ENCODE assay signal across 13 mouse cellular contexts in the genomic region with DNA sequence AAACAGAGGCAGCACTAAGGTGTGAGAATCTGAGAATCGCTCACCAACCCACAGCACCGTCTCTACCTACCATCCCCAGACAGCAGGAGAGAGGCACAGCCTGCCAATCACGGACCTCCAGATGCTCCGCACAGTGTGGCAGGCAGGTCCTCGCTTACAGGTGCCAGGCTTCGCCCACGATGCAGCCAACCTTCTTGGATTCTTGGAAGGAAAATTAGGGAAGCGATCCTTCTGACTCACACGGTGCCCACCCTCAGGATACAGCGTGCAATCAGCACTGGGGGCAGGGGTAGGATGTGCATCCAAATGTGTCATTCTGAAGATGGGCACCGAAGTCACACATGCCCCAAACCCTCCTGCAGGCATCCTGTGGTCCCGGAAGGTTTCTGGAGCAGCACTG.
DNase-seq lines count a peak whose midpoint lies in the region; ATAC-seq and TF ChIP-seq lines count a peak whose summit lies in the region.
"Had no signal": no experiment of that assay in that cellular context is flagged by ENCODE, and none has a peak within 500 bp of the region (broad histone marks: within the 10 kb centered on the region; RNA-seq: fewer than 3 reads in every experiment).

No protein-coding gene starts in this region.

- peak; percentile 10 for DNase-seq in liver, postnatal 0 days
- no peak for DNase-seq in liver
- peak; percentile 71 for DNase-seq in cerebellum, adult 9-11 months
- peak; percentile 29 to 42 for DNase-seq in layer of hippocampus, adult 2 months (ENCODE audit: low spot score in 2 of 2)
- DNase-seq in right cerebral cortex, postnatal 25 days: peak; percentile 79
- DNase-seq in adrenal gland, postnatal 10 days: no peak
- no peak for DNase-seq in neural tube, embryonic 10.5 days (ENCODE audit: extremely low spot score, low spot score)
- DNase-seq: kidney, adult 11 months; lung, adult 2 months had no signal

- TF ChIP-seq EP300 in liver, postnatal 0 days (IDR thresholded peaks at IDR 0.05; ENCODE audit: low read depth): no peak

- no peak overlapping the region for H3K27ac ChIP-seq in liver, postnatal 0 days (ENCODE audit: low read depth)
- H3K27ac ChIP-seq in layer of hippocampus, adult 2 months: peak overlapping the region; percentile 62
- H3K27ac ChIP-seq: limb, embryonic 12.5 days; stomach, embryonic 15.5 days had no signal

- WGBS in liver, postnatal 0 days (ENCODE audit: insufficient replicate concordance): 85% methylated on average over 12 of the region's 12 CpGs

- no peak overlapping the region for H3K4me3 ChIP-seq in liver, postnatal 0 days (ENCODE audit: low read depth, low read length)
- H3K4me3 ChIP-seq in layer of hippocampus, adult 2 months: no peak overlapping the region
- H3K4me3 ChIP-seq: limb, embryonic 12.5 days; stomach, embryonic 15.5 days had no signal

- no peak for TF ChIP-seq CTCF in liver, postnatal 0 days (IDR thresholded peaks at IDR 0.05; ENCODE audit: low read depth)
- no peak for TF ChIP-seq CTCF in layer of hippocampus, adult 2 months (conservative IDR thresholded peaks at IDR 0.05)

- H3K27me3 ChIP-seq in liver, postnatal 0 days (ENCODE audit: insufficient read depth, low read length): no peaks in the 10 kb centered on the region
- H3K27me3 ChIP-seq: CH12.LX; limb, embryonic 12.5 days; stomach, embryonic 15.5 days had no signal

- H3K9ac ChIP-seq in liver, postnatal 0 days (replicated peaks): no peak overlapping the region
- H3K9ac ChIP-seq: limb, embryonic 12.5 days; stomach, embryonic 15.5 days had no signal

- H3K4me1 ChIP-seq in liver, postnatal 0 days (ENCODE audit: insufficient read depth): no peaks in the 10 kb centered on the region
- H3K4me1 ChIP-seq: limb, embryonic 12.5 days; stomach, embryonic 15.5 days had no signal

- ATAC-seq in liver, postnatal 0 days: no peak

- no peak overlapping the region for H3K4me2 ChIP-seq in liver, postnatal 0 days (ENCODE audit: low read depth, low read length)
- H3K4me2 ChIP-seq: heart, embryonic 11.5 days; limb, embryonic 12.5 days; stomach, embryonic 15.5 days had no signal

- H3K36me3 ChIP-seq in liver, postnatal 0 days (replicated peaks; ENCODE audit: insufficient read depth, low read length): no peaks in the 10 kb centered on the region
- H3K36me3 ChIP-seq: limb, embryonic 12.5 days; stomach, embryonic 15.5 days had no signal

- H3K9me3 ChIP-seq in liver, postnatal 0 days (ENCODE audit: low read length): no peaks in the 10 kb centered on the region
- H3K9me3 ChIP-seq: limb, embryonic 12.5 days; stomach, embryonic 15.5 days had no signal

Comparison
In these comparisons a context has a peak if more than half of its experiments do, and no peak if none do; other contexts are left out.
1. DNase-seq: peak in liver, postnatal 0 days (single experiment), cerebellum, adult 9-11 months (single experiment), layer of hippocampus, adult 2 months (2 of 2) and right cerebral cortex, postnatal 25 days (single experiment); none in liver (single experiment), adrenal gland, postnatal 10 days (single experiment) and neural tube, embryonic 10.5 days (single experiment).